Mouse (Mus musculus) forebrain, embryonic 13.5 days (tissue): ENCODE data around the gene Tgfbr2. TPM values are rescaled to one million over a fixed set of nuclear protein-coding genes. Genes with fewer than 3 reads are reported as not detected.

Experiments
- ATAC-seq: fragments of 200-750 bp; cut with Nextera tagmentation; 2 replicates; pipeline ENCODE4 v1.8.0; 2017
- H3K27ac ChIP-seq: fragments of 300-500 bp; sonication (generic); 2 replicates; pipeline ENCODE4 v1.5.1; 2015; ENCODE audit warnings: inconsistent platforms, mild to moderate bottlenecking, moderate library complexity
- H3K27me3 ChIP-seq: fragments of 300-500 bp; sonication (generic); 2 replicates; pipeline ENCODE4 v1.6.1; 2015; ENCODE audit warnings: mild to moderate bottlenecking, inconsistent platforms
- H3K36me3 ChIP-seq: fragments of 300-500 bp; sonication (generic); 2 replicates; pipeline ENCODE4 v1.6.1; 2015; ENCODE audit warnings: mild to moderate bottlenecking, inconsistent platforms; ENCODE audit not compliant: poor library complexity, severe bottlenecking
- H3K4me1 ChIP-seq: fragments of 300-500 bp; sonication (generic); 2 replicates; pipeline ENCODE4 v1.6.1; 2015; ENCODE audit warnings: inconsistent platforms
- H3K4me2 ChIP-seq: fragments of 300-500 bp; sonication (generic); 2 replicates; pipeline ENCODE4 v1.6.1; 2015; ENCODE audit warnings: inconsistent platforms, mild to moderate bottlenecking, moderate library complexity
- H3K4me3 ChIP-seq: fragments of 300-500 bp; sonication (generic); 2 replicates; pipeline ENCODE4 v1.5.1; 2015; ENCODE audit warnings: mild to moderate bottlenecking, inconsistent platforms
- H3K9ac ChIP-seq: fragments of 300-500 bp; sonication (generic); 2 replicates; pipeline ENCODE4 v1.6.1; 2015; ENCODE audit warnings: mild to moderate bottlenecking, inconsistent platforms
- H3K9me3 ChIP-seq: fragments of 300-500 bp; sonication (generic); replicated peaks from 2 replicates; pipeline ENCODE4 v1.6.1; 2016; ENCODE audit warnings: inconsistent platforms
- WGBS: fragments of 180-500 bp; shearing (Covaris S2); methylation state at CpG from one replicate; pipeline ENCODE4 v1.1.7; 2015; 5-methylcytosine and 5-hydroxymethylcytosine counted together
- polyA plus RNA-seq: library from polyadenylated mRNA; unstranded; fragments of >200 nt; fragmentation: Nextera tagmentation; extraction: Ambion mirVana; gene quantifications from 2 replicates; pipeline ENCODE4 v1.2.1, GENCODE M21; 2015

Tgfbr2 gene
- polyA plus RNA-seq, 1 experiment from 2014 or later: 4.2 TPM

DNA sequence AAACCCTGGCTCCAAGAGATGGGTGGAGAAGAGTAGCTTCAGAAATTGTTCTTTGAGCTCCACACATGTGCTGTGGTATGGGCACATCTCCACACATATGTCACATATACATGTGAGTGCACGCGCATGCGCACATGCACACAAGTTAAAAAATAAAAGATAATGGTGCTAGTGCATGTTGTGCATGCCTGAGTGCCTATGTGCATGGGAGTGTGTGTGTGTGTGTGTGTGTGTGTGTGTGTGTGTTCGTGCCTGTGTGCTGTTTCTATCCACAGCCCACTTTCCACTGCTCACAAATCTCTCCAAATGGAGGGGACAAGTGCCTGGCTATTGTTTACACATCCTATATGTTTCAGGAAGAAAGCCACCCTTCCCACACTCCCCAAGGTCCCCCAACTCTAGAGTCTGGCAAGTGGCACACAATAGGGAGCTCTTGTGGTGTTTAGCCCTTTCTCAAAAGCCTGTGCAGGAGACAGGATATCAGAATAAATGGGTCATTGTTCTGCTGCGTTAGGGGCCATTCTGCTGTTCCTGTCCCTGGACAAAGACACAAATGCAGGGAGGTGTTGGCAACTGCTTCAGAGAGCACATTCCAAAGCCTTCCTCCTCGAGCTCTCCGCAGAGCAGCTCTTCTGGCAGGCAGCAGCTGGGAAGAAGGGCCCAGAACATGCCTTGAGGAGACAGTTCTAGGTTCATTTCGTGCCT lies 37.9 kb upstream of the Tgfbr2 start:
- Histone ChIP-seq H3K4me2 (no peak overlapping the region), H3K36me3 (no peaks in the 10 kb centered on the region), H3K4me3 (no peak overlapping the region), H3K27me3 (no peaks in the 10 kb centered on the region), H3K4me1 (peaks cover 16% of the 10 kb centered on the region), H3K9me3 (no peaks in the 10 kb centered on the region), H3K9ac (no peak overlapping the region), H3K27ac (no peak overlapping the region)
- ATAC-seq: no peak
- 46% methylated on average over 8 of the region's 8 CpGs for WGBS

DNA sequence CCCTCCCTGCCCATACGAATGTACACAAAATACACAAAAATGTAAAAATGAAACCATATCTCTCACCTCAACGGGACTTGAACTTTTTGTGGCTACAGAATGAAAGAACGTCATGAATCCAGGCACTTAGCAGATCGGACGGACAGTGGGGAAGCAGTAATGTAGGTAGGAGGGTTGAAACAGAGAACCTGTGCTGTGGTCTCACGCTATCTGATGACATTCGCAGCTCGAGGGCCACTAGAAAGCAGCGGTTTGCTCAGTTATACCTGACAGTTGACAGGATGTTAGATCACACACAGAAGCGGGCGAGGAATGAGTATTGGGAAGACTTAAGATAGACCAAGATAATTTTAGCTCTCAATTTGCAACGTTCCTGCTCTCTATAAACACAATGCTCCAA lies 36.9 kb upstream of the Tgfbr2 start:
- Histone ChIP-seq H3K4me1 (peaks cover 16% of the 10 kb centered on the region), H3K9me3 (no peaks in the 10 kb centered on the region), H3K27me3 (no peaks in the 10 kb centered on the region), H3K9ac (no peak overlapping the region), H3K4me3 (no peak overlapping the region), H3K36me3 (no peaks in the 10 kb centered on the region), H3K27ac (no peak overlapping the region), H3K4me2 (no peak overlapping the region)
- 87% methylated on average over 12 of the region's 12 CpGs for WGBS
- ATAC-seq: no peak

DNA sequence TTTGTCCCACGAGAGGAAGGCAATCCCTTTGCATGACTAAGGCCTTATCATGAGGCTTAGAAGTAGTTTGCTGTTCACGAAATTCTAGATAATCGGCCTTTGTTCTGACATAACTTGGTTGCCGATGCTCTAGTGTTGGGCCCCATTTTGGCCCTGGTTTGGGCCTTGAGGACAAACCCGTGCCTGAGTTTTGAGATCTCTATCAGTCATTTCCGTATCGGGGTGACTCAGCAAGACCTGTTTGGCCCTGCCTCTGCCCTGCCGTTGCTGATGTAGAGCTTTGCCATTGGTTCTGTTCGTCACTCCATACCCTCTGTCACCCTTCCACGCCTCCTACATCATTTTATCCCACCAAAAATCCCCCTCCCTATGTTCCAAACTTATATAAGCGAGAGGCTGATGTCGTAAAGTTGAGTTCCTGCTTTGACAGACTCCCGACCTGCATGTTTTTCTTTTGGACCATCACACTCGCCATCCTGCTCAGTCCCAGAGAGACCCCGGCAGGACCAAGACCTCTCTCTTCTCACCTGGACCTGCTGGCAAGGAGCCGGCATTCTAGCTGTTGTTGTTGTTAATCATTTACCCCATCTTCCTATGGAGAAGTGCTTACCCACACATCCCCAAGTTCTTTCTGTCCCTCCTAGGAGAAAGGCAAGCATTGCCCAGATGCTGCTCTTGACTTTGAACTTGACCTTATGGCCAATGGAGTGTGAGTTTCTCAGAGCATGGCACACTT lies 33.2 kb upstream of the Tgfbr2 start:
- H3K4me3 ChIP-seq: no peak overlapping the region
- H3K9ac ChIP-seq: no peak overlapping the region
- 91% methylated on average over 16 of the region's 16 CpGs for WGBS
- no peak for ATAC-seq
- no peaks in the 10 kb centered on the region for H3K9me3 ChIP-seq
- H3K4me1 ChIP-seq: peaks cover 9% of the 10 kb centered on the region
- no peak overlapping the region for H3K27ac ChIP-seq
- no peak overlapping the region for H3K4me2 ChIP-seq
- H3K36me3 ChIP-seq: no peaks in the 10 kb centered on the region
- no peaks in the 10 kb centered on the region for H3K27me3 ChIP-seq

DNA sequence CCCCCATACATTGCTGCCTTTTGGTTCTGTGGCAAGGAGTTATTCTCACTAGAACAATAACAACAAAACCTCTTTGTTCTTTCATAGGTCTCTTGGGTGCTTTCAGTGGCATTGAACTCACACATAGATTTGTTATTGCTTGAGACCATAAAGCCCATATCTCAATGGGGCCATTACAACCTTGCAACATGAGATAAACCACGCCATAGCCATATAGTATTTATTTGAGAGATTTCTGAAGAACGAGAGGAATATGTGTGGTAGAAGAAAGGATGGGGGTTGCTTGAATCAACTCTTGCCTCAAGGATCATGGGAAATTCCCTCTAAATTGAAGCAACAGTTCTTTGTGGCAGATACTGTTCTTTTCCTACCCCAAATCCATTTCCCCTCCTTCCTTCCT lies 31.7 kb upstream of the Tgfbr2 start:
- ATAC-seq: no peak
- no peaks in the 10 kb centered on the region for H3K4me1 ChIP-seq
- H3K27me3 ChIP-seq: no peaks in the 10 kb centered on the region
- no peak overlapping the region for H3K4me2 ChIP-seq
- H3K9ac ChIP-seq: no peak overlapping the region
- H3K9me3 ChIP-seq: no peaks in the 10 kb centered on the region
- no peak overlapping the region for H3K27ac ChIP-seq
- H3K4me3 ChIP-seq: no peak overlapping the region
- no peaks in the 10 kb centered on the region for H3K36me3 ChIP-seq
- 72% methylated on average over 2 of the region's 2 CpGs for whole genome bisulfite sequencing

DNA sequence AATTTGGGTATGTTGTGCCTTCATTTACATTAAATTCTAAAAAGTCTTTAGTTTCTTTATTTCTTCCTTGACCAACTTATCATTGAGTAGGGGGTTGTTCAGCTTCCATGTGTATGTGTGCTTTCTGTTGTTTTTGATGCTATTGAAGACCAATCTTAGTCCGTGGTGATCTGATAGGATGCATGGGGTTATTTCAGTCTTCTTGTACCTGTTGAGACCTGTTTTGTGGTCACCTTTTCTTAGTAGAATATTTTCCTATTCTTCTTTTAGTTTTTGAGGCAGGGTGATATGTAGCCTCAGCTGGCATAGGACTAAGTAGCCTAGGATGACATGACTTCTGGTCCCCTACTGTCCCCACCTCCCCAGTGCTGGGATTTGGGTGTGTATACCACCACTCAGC lies 28.5 kb upstream of the Tgfbr2 start:
- H3K36me3 ChIP-seq: no peaks in the 10 kb centered on the region
- peaks cover 6% of the 10 kb centered on the region; the same call in 1 of the 2 replicates for H3K4me1 ChIP-seq
- H3K4me2 ChIP-seq: no peak overlapping the region
- H3K4me3 ChIP-seq: no peak overlapping the region
- no peaks in the 10 kb centered on the region for H3K9me3 ChIP-seq
- no peak overlapping the region for H3K27ac ChIP-seq
- ATAC-seq: no peak
- no peak overlapping the region for H3K9ac ChIP-seq
- no peaks in the 10 kb centered on the region for H3K27me3 ChIP-seq
- WGBS: 97% methylated on average over 1 of the region's 1 CpGs

DNA sequence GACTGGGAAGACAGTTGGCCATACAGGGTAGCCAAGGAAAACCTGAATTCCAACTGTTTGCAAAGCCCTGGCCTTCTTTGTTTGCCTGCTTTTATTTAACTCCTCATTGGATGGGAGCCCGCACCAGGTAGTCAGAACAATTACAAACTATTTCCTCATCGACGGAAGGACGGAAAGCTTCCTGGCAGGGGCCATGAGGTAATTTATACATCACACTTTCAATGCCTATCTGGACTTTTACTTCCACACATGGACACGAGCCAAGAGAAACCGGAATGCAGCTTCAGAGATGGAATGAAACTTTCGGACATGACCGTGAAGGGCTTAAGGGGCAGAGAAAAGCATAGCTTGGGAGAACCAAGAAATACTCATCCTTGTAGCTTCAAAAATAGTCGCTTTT lies 24.0 kb upstream of the Tgfbr2 start:
- no peak overlapping the region for H3K9ac ChIP-seq
- no peak overlapping the region for H3K4me3 ChIP-seq
- peaks cover 10% of the 10 kb centered on the region; the same call in 1 of the 2 replicates for H3K4me1 ChIP-seq
- no peaks in the 10 kb centered on the region for H3K36me3 ChIP-seq
- no peaks in the 10 kb centered on the region for H3K27me3 ChIP-seq
- no peak for ATAC-seq
- H3K4me2 ChIP-seq: no peak overlapping the region
- 41% methylated on average over 9 of the region's 9 CpGs for WGBS
- no peaks in the 10 kb centered on the region for H3K9me3 ChIP-seq
- H3K27ac ChIP-seq: no peak overlapping the region

DNA sequence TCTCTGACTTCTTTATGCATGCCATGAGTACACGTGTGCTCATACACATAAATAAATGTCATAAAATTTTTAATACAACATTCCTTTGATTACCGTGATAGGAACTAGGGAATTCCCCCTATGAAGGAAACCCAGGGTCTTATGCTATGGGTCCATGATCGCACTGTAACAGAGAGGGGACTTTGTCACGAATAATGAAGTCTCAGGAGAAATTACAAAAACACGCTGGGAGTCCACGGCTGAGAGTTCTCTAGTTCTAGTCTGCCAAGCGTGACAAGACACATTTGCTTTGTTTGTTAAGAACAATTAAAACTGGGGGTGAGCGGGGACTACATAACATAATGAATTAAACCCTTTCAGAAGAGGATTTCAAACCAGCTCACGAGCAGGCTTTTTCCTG lies 23.3 kb upstream of the Tgfbr2 start:
- Histone ChIP-seq H3K36me3 (no peaks in the 10 kb centered on the region), H3K9ac (no peak overlapping the region), H3K4me2 (no peak overlapping the region), H3K4me1 (peaks cover 10% of the 10 kb centered on the region; the same call in 1 of the 2 replicates), H3K27ac (no peak overlapping the region), H3K4me3 (no peak overlapping the region), H3K27me3 (no peaks in the 10 kb centered on the region), H3K9me3 (no peaks in the 10 kb centered on the region)
- ATAC-seq: no peak
- 17% methylated on average over 9 of the region's 9 CpGs for WGBS

DNA sequence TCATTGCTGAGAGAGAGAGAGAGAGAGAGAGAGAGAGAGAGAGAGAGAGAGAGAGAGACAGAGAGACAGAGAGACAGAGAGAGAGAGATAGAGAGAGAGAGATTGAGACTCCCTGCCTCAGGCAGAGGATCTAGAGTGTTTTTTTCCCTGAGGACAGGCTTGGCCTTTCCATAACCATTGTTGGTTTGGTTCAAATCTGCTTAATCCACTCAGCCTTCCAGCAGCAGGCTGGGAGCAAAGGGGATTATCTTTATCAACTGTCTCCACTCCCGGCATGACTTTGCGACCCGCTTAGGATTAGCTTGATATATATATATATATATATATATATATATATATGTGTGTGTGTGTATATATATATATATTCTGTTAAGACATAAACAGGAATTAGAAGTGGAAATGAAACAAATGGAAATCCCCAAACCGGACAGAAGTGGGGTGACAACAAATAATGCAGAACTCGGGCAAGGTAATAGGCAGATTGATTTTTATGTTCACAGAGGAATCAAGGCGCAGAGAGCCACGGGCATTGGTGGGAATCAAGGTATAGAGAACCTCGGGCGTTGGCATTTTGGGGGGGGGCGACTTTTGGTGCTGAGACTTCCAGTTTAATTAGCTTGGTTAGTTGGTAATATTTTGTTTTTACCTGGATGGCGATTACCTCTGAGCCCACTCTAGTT lies 22.5 kb upstream of the Tgfbr2 start:
- no peak overlapping the region for H3K4me2 ChIP-seq
- 82% methylated on average over 11 of the region's 11 CpGs for WGBS

DNA sequence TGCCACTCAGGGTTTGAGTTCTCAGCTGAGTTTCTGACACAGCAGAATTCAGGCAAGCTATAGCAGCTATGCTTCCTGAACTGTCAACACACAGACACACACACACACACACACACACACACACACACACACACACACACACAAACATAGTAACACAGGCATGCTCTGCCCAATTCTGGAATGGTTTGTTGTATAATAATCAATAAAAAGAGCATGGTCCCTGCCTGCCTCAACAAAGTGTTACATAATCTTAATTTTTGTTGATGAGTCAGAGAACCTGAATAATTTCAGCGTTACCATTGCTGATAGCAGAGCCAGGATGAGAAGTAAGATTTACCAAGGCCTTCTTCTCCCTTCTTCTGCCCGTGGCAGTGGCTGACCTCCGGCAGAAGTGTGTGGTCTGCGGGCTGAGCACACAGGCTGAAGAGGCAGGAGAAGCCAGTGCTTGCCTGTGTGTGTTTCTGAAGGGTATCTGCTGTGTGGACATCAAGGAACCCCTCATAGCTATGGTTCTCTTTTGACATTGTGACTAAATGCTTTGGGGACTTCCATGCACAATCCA lies 18.8 kb upstream of the Tgfbr2 start:
- Histone ChIP-seq H3K4me1 (peaks cover 6% of the 10 kb centered on the region; the same call in 1 of the 2 replicates), H3K27ac (no peak overlapping the region), H3K36me3 (no peaks in the 10 kb centered on the region), H3K4me3 (no peak overlapping the region), H3K9ac (no peak overlapping the region), H3K9me3 (no peaks in the 10 kb centered on the region), H3K4me2 (no peak overlapping the region), H3K27me3 (no peaks in the 10 kb centered on the region)
- 87% methylated on average over 4 of the region's 4 CpGs for WGBS
- no peak for ATAC-seq

More for the DNA sequence above, 22.5 kb upstream of the Tgfbr2 start:
- Histone ChIP-seq H3K36me3 (no peaks in the 10 kb centered on the region), H3K9ac (no peak overlapping the region), H3K4me3 (no peak overlapping the region), H3K27me3 (no peaks in the 10 kb centered on the region), H3K4me1 (peaks cover 10% of the 10 kb centered on the region; the same call in 1 of the 2 replicates), H3K9me3 (no peaks in the 10 kb centered on the region), H3K27ac (no peak overlapping the region)
- no peak for ATAC-seq

DNA sequence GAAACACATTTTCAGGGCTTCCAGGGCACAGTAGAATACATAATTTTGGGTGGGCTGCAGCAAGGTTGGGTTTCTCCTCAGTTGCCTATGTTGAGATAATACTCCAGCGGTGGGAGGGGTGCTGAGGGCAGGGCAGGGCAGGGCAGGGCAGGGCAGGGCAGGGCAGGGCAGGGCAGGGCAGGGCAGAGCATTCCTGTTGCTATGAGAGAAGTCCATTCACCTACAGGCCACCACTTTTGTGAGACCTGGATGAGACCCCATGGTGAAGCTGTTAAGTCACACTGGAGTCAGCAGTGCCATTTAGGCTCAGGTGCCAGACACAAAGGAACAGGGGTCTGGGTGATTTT lies 18.3 kb upstream of the Tgfbr2 start:
- Histone ChIP-seq H3K36me3 (no peaks in the 10 kb centered on the region), H3K9me3 (no peaks in the 10 kb centered on the region), H3K27ac (no peak overlapping the region), H3K4me1 (peaks cover 2% of the 10 kb centered on the region; the same call in 1 of the 2 replicates), H3K27me3 (no peaks in the 10 kb centered on the region), H3K4me2 (no peak overlapping the region), H3K4me3 (no peak overlapping the region), H3K9ac (no peak overlapping the region)
- ATAC-seq: no peak
- 82% methylated on average over 1 of the region's 1 CpGs for WGBS

DNA sequence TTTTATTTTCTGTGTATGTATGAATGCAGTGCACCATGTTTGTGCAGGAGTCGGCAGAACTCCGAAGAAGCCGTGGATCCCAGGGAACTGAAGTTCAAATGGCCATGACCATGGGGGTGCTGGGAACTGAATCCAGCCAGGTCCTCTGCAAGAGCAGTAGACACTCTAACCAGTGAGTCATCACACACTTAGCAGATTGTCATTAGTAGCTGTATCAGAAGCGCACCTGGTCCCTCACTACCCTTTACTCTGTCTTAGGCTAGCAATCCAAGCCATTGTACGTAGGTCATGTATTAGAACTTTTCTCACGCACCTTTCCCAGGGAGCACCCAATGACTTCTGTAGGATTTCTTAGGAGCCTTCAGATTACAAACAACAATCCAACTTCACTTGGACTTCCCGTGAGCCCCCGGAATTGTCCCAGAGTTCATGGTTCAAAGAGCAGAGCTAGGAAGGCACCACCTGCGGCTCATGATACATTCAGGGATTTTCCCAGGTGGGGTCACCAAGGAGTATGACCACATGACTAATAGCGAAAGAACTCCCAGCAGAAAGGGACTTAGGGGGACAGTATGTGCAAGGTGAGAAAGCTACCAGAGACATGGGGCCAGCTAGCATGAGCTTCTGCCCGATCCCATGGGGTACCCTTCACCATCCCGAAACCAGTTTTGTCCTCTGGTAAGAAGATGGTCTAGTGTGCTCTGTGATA lies 17.8 kb upstream of the Tgfbr2 start:
- no peak for ATAC-seq
- H3K36me3 ChIP-seq: no peaks in the 10 kb centered on the region
- no peaks in the 10 kb centered on the region for H3K9me3 ChIP-seq

More for the DNA sequence above, 17.8 kb upstream of the Tgfbr2 start:
- no peak overlapping the region for H3K9ac ChIP-seq
- no peak overlapping the region for H3K4me3 ChIP-seq
- H3K27ac ChIP-seq: no peak overlapping the region
- H3K4me1 ChIP-seq: no peaks in the 10 kb centered on the region
- no peak overlapping the region for H3K4me2 ChIP-seq
- H3K27me3 ChIP-seq: no peaks in the 10 kb centered on the region
- WGBS: 96% methylated on average over 12 of the region's 12 CpGs
